Mouse (Mus musculus): ENCODE results near the gene Gm45233. TPM values are rescaled to one million over a fixed set of nuclear protein-coding genes. Genes with fewer than 3 reads are reported as not detected.
A peak's percentile ranks its signal among the peaks of the same experiment; 100 is the strongest.
"Not testable (repeated sequence)": the region's sequence is repeated elsewhere in the genome, so short reads cannot be mapped to it uniquely, and the experiment has no call there.

Gm45233 gene
- polyA plus RNA-seq (2015; fragmentation: Nextera tagmentation; extraction: Ambion mirVana), result 0.49 TPM in 1 of 2 replicates, not detected in the other

- H3K27ac ChIP-seq (ENCODE audit: low read length), result peak within 1 kb of the TSS; percentile 97
- H3K27me3 ChIP-seq (ENCODE audit: control insufficient read depth, insufficient read depth, low read depth, low read length), result no peaks in the 10 kb centered on the region
- H3K4me2 ChIP-seq (ENCODE audit: low read depth, low read length), result peak within 1 kb of the TSS; percentile 93
- peak within 1 kb of the TSS; percentile 64 for H3K4me3 ChIP-seq (ENCODE audit: low read length)
- peak within 1 kb of the TSS; percentile 78 for H3K9ac ChIP-seq (ENCODE audit: low read length)
- H3K9me3 ChIP-seq (ENCODE audit: control insufficient read depth, low read length), result no peaks in the 10 kb centered on the region
- peaks cover 22% of the 10 kb centered on the region for H3K4me1 ChIP-seq (replicated peaks; ENCODE audit: control insufficient read depth, insufficient read depth, low read length)
- ATAC-seq (ENCODE audit: low read depth), result peak; percentile 97
- under 1% methylated on average over 27 of the region's 27 CpGs for WGBS
- H3K36me3 ChIP-seq (ENCODE audit: control insufficient read depth, insufficient read depth, low read length), result no peaks in the 10 kb centered on the region
These were observed at the start of gene Gm45233, which contains the start of gene Etfb for GRCm38 (mm10) chr7:43443917-43444293. TSS of gene Gm45233 (plus strand) at chr7:43444128. TSS of gene Etfb (plus strand) at chr7:43444083.

DNA sequence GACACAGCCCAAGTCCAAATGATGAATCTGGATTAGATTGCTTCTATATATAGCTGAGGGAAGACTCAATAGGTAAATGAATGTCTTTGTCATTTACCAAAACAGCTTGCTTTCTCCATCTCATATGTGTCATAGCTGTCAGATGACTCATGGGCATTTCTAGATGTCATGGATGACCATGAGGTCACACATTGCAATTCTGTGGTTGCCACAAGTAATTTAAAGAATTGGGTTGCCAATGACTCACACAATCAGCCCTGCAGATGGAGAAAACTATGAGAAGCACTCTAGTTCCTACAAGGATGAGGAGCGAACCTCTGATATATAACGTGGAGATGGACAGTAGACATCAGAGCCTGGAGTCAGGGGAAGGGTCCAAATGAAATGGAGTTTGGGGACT lies 44.4 kb upstream of the Gm45233 start:
- no peak for ATAC-seq (ENCODE audit: low read depth)
- Histone ChIP-seq H3K4me1 (replicated peaks; ENCODE audit: control insufficient read depth, insufficient read depth, low read length) (no peaks in the 10 kb centered on the region), H3K9me3 (ENCODE audit: control insufficient read depth, low read length) (no peaks in the 10 kb centered on the region), H3K36me3 (ENCODE audit: control insufficient read depth, insufficient read depth, low read length) (no peaks in the 10 kb centered on the region), H3K9ac (ENCODE audit: low read length) (no peak overlapping the region), H3K4me2 (ENCODE audit: low read depth, low read length) (no peak overlapping the region), H3K4me3 (ENCODE audit: low read length) (no peak overlapping the region), H3K27ac (ENCODE audit: low read length) (no peak overlapping the region), H3K27me3 (ENCODE audit: control insufficient read depth, insufficient read depth, low read depth, low read length) (no peaks in the 10 kb centered on the region)
- WGBS, result 89% methylated on average over 2 of the region's 2 CpGs

GRCm38 (mm10) chr7:43402718-43403117 lies 41.2 kb upstream of the Gm45233 start:
- Histone ChIP-seq H3K9ac (ENCODE audit: low read length) (no peak overlapping the region), H3K36me3 (ENCODE audit: control insufficient read depth, insufficient read depth, low read length) (no peaks in the 10 kb centered on the region), H3K4me3 (ENCODE audit: low read length) (no peak overlapping the region), H3K4me1 (replicated peaks; ENCODE audit: control insufficient read depth, insufficient read depth, low read length) (no peaks in the 10 kb centered on the region), H3K9me3 (ENCODE audit: control insufficient read depth, low read length) (no peaks in the 10 kb centered on the region), H3K27ac (ENCODE audit: low read length) (no peak overlapping the region), H3K27me3 (ENCODE audit: control insufficient read depth, insufficient read depth, low read depth, low read length) (no peaks in the 10 kb centered on the region), H3K4me2 (ENCODE audit: low read depth, low read length) (no peak overlapping the region)
- ATAC-seq (ENCODE audit: low read depth), result no peak
- WGBS, result 22% methylated on average over 2 of the region's 2 CpGs

- WGBS, result 75% methylated on average over 3 of the region's 3 CpGs
- no peak for ATAC-seq (ENCODE audit: low read depth)
- no peak overlapping the region for H3K9ac ChIP-seq (ENCODE audit: low read length)
- H3K36me3 ChIP-seq (ENCODE audit: control insufficient read depth, insufficient read depth, low read length), result no peaks in the 10 kb centered on the region
- H3K4me2 ChIP-seq (ENCODE audit: low read depth, low read length), result no peak overlapping the region
- H3K4me3 ChIP-seq (ENCODE audit: low read length), result no peak overlapping the region
- no peaks in the 10 kb centered on the region for H3K9me3 ChIP-seq (ENCODE audit: control insufficient read depth, low read length)
- H3K27ac ChIP-seq (ENCODE audit: low read length), result no peak overlapping the region
- H3K27me3 ChIP-seq (ENCODE audit: control insufficient read depth, insufficient read depth, low read depth, low read length), result no peaks in the 10 kb centered on the region
- H3K4me1 ChIP-seq (replicated peaks; ENCODE audit: control insufficient read depth, insufficient read depth, low read length), result no peaks in the 10 kb centered on the region
These were observed 36.4 kb upstream of the Gm45233 start for GRCm38 (mm10) chr7:43407573-43407972.

GRCm38 (mm10) chr7:43408131-43408553 lies 35.8 kb upstream of the Gm45233 start, which contains the start of gene Siglecg:
TSS of gene Siglecg (plus strand) at chr7:43408204.
- Histone ChIP-seq H3K4me1 (replicated peaks; ENCODE audit: control insufficient read depth, insufficient read depth, low read length) (no peaks in the 10 kb centered on the region), H3K4me3 (ENCODE audit: low read length) (no peak within 1 kb of the TSS), H3K4me2 (ENCODE audit: low read depth, low read length) (no peak within 1 kb of the TSS), H3K9ac (ENCODE audit: low read length) (no peak within 1 kb of the TSS), H3K9me3 (ENCODE audit: control insufficient read depth, low read length) (no peaks in the 10 kb centered on the region), H3K27me3 (ENCODE audit: control insufficient read depth, insufficient read depth, low read depth, low read length) (no peaks in the 10 kb centered on the region), H3K27ac (ENCODE audit: low read length) (no peak within 1 kb of the TSS), H3K36me3 (ENCODE audit: control insufficient read depth, insufficient read depth, low read length) (no peaks in the 10 kb centered on the region)
- no peak for ATAC-seq (ENCODE audit: low read depth)
- 51% methylated on average over 4 of the region's 4 CpGs for WGBS

DNA sequence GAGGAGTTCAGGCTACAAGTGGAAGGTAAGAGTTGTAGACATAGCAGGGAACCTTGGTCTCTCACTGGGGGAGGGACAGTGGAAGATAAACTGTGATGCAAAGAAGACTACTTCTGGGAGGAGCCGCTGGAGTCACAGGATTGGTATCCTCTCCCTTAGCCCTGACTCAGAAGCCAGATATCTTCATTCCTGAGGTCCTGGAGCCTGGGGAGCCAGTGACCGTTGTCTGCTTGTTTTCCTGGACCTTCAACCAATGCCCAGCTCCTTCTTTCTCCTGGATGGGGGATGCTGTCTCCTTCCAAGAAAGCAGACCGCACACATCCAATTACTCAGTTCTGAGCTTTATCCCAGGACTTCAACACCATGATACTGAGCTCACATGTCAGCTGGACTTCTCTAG lies 34.8 kb upstream of the Gm45233 start:
- Histone ChIP-seq H3K9ac (ENCODE audit: low read length) (no peak overlapping the region), H3K36me3 (ENCODE audit: control insufficient read depth, insufficient read depth, low read length) (no peaks in the 10 kb centered on the region), H3K4me1 (replicated peaks; ENCODE audit: control insufficient read depth, insufficient read depth, low read length) (no peaks in the 10 kb centered on the region), H3K4me3 (ENCODE audit: low read length) (no peak overlapping the region), H3K9me3 (ENCODE audit: control insufficient read depth, low read length) (no peaks in the 10 kb centered on the region), H3K27me3 (ENCODE audit: control insufficient read depth, insufficient read depth, low read depth, low read length) (no peaks in the 10 kb centered on the region), H3K4me2 (ENCODE audit: low read depth, low read length) (no peak overlapping the region), H3K27ac (ENCODE audit: low read length) (no peak overlapping the region)
- 70% methylated on average over 3 of the region's 3 CpGs for WGBS
- ATAC-seq (ENCODE audit: low read depth), result no peak

DNA sequence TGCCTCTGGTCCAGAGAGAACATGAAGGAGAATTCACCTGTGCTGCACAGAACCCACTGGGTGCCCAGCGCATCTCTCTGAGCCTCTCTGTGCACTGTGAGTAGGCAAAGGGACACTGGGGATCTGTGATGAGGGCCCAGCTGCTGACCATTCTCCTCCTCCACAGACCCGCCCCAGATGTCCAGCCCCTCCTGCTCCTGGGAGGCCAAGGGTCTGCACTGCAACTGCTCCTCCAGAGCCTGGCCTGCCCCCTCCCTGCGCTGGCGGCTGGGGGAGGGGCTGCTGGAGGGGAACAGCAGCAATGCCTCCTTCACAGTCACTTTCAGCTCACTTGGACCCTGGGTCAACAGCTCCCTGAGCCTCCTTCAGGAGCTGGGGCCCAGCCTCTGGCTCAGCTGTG lies 32.2 kb upstream of the Gm45233 start:
- not testable (repeated sequence) for H3K27me3 ChIP-seq (ENCODE audit: control insufficient read depth, insufficient read depth, low read depth, low read length); H3K9ac ChIP-seq (ENCODE audit: low read length); H3K9me3 ChIP-seq (ENCODE audit: control insufficient read depth, low read length); H3K4me3 ChIP-seq (ENCODE audit: low read length); ATAC-seq (ENCODE audit: low read depth); H3K36me3 ChIP-seq (ENCODE audit: control insufficient read depth, insufficient read depth, low read length); H3K4me2 ChIP-seq (ENCODE audit: low read depth, low read length); H3K4me1 ChIP-seq (replicated peaks; ENCODE audit: control insufficient read depth, insufficient read depth, low read length); H3K27ac ChIP-seq (ENCODE audit: low read length)
- WGBS, result 30% methylated on average over 3 of the region's 4 CpGs

DNA sequence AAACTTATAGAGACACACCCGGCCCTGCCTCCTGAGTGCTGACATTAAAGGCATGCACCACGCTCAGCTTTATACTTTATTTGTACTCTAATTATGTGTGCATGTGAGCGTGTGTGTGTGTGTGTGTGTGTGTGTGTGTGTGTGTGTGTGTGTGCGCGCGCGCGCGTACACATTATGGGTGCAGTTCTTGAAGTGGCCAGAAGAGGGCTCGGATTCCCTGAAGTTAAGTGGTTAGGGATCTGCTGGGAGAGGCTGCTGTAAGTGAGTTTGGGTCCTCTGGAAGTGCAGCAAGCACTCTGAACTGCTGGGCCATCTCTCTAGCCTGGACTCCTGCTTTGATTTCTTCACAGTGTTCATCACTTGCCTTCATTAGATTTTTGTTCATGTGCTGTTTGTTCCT lies 26.6 kb upstream of the Gm45233 start:
- no peak overlapping the region for H3K4me2 ChIP-seq (ENCODE audit: low read depth, low read length)
- H3K4me1 ChIP-seq (replicated peaks; ENCODE audit: control insufficient read depth, insufficient read depth, low read length), result no peaks in the 10 kb centered on the region
- H3K36me3 ChIP-seq (ENCODE audit: control insufficient read depth, insufficient read depth, low read length), result no peaks in the 10 kb centered on the region
- no peak for ATAC-seq (ENCODE audit: low read depth)
- peaks cover 4% of the 10 kb centered on the region; the same call in 1 of the 2 replicates for H3K9me3 ChIP-seq (ENCODE audit: control insufficient read depth, low read length)
- no peak overlapping the region for H3K27ac ChIP-seq (ENCODE audit: low read length)
- no peaks in the 10 kb centered on the region for H3K27me3 ChIP-seq (ENCODE audit: control insufficient read depth, insufficient read depth, low read depth, low read length)
- no peak overlapping the region for H3K4me3 ChIP-seq (ENCODE audit: low read length)
- H3K9ac ChIP-seq (ENCODE audit: low read length), result no peak overlapping the region
- 82% methylated on average over 10 of the region's 10 CpGs for WGBS

- peak; percentile 86 for ATAC-seq (ENCODE audit: low read depth)
- H3K9me3 ChIP-seq (ENCODE audit: control insufficient read depth, low read length), result no peaks in the 10 kb centered on the region
- H3K4me2 ChIP-seq (ENCODE audit: low read depth, low read length), result no peak overlapping the region; the same call in 1 of the 2 replicates
- H3K4me3 ChIP-seq (ENCODE audit: low read length), result no peak overlapping the region
- WGBS, result 12% methylated on average over 11 of the region's 11 CpGs
- no peaks in the 10 kb centered on the region for H3K36me3 ChIP-seq (ENCODE audit: control insufficient read depth, insufficient read depth, low read length)
- H3K4me1 ChIP-seq (replicated peaks; ENCODE audit: control insufficient read depth, insufficient read depth, low read length), result no peaks in the 10 kb centered on the region
- no peaks in the 10 kb centered on the region for H3K27me3 ChIP-seq (ENCODE audit: control insufficient read depth, insufficient read depth, low read depth, low read length)
- no peak overlapping the region for H3K9ac ChIP-seq (ENCODE audit: low read length)
- no peak overlapping the region for H3K27ac ChIP-seq (ENCODE audit: low read length)
These were observed 20.8 kb upstream of the Gm45233 start for GRCm38 (mm10) chr7:43422995-43423617.

All from lung, embryonic 16.5 days (tissue).